11 mouse cellular contexts compared by ENCODE assay signal in genomic region chr13:40735416-40736106, GRCm38 (mm10). TPM values are rescaled to one million over a fixed set of nuclear protein-coding genes. Genes with fewer than 3 reads are reported as not detected.
DNase-seq lines count a peak whose midpoint lies in the region; ATAC-seq lines count a peak whose summit lies in the region.
"Had no signal": no experiment of that assay in that cellular context is flagged by ENCODE, and none has a peak within 500 bp of the region (broad histone marks: within the 10 kb centered on the region; RNA-seq: fewer than 3 reads in every experiment).

No protein-coding gene starts in this region.

- peak overlapping the region; percentile 21 for H3K4me3 ChIP-seq in heart, embryonic 11.5 days (ENCODE audit: low read depth, low read length)
- H3K4me3 ChIP-seq in megakaryocyte, embryonic 14.5 days (replicated peaks), result peak overlapping the region; percentile 42
- peak overlapping the region; percentile 12; the same call in 1 of the 2 replicates for H3K4me3 ChIP-seq in intestine, embryonic 15.5 days (replicated peaks)
- H3K4me3 ChIP-seq in neural tube, embryonic 15.5 days (replicated peaks), result no peak overlapping the region

- peaks cover 10% of the 10 kb centered on the region for H3K4me1 ChIP-seq in heart, embryonic 11.5 days (ENCODE audit: control insufficient read depth, insufficient read depth, low read length)
- H3K4me1 ChIP-seq in megakaryocyte, embryonic 14.5 days, result peaks cover 42% of the 10 kb centered on the region
- H3K4me1 ChIP-seq in intestine, embryonic 15.5 days (replicated peaks), result peaks cover 18% of the 10 kb centered on the region
- peaks cover 47% of the 10 kb centered on the region for H3K4me1 ChIP-seq in neural tube, embryonic 15.5 days

- no peak for DNase-seq in heart, adult 9 months (ENCODE audit: low spot score in 2 of 2)
- no peak for DNase-seq in adrenal gland, adult (ENCODE audit: inconsistent age in 2 of 2, low spot score in 1 of 2)
- DNase-seq in spleen, adult 18-20 months, result no peak
- DNase-seq: cerebellum, adult 18-20 months; kidney, postnatal 25 days; lung, postnatal 10 days had no signal

- ATAC-seq in heart, embryonic 11.5 days (replicated peaks; ENCODE audit: insufficient number of reproducible peaks, low FRiP score, low TSS enrichment), result no peak
- no peak for ATAC-seq in megakaryocyte, adult 5-6 weeks (ENCODE audit: poor library complexity, severe bottlenecking)
- no peak for ATAC-seq in intestine, embryonic 15.5 days
- ATAC-seq in neural tube, embryonic 15.5 days (ENCODE audit: low FRiP score), result no peak

- H3K4me2 ChIP-seq in heart, embryonic 11.5 days, result peak overlapping the region; percentile 29
- peak overlapping the region; percentile 32; the same call in 1 of the 2 replicates for H3K4me2 ChIP-seq in intestine, embryonic 15.5 days (replicated peaks)
- peak overlapping the region; percentile 17; the same call in 1 of the 2 replicates for H3K4me2 ChIP-seq in neural tube, embryonic 15.5 days

- H3K36me3 ChIP-seq in heart, embryonic 11.5 days (ENCODE audit: control insufficient read depth, insufficient read depth, low read length), result no peaks in the 10 kb centered on the region
- H3K36me3 ChIP-seq in megakaryocyte, embryonic 14.5 days (replicated peaks; ENCODE audit: low read length), result no peaks in the 10 kb centered on the region
- H3K36me3 ChIP-seq in intestine, embryonic 15.5 days, result no peaks in the 10 kb centered on the region
- H3K36me3 ChIP-seq in neural tube, embryonic 15.5 days, result no peaks in the 10 kb centered on the region

- WGBS in heart, embryonic 11.5 days (ENCODE audit: insufficient replicate concordance), result 4% methylated on average over 16 of the region's 17 CpGs
- 9% methylated on average over 17 of the region's 17 CpGs for WGBS in intestine, embryonic 15.5 days
- WGBS in neural tube, embryonic 15.5 days, result 9% methylated on average over 17 of the region's 17 CpGs

- peaks cover 98% of the 10 kb centered on the region for H3K27me3 ChIP-seq in heart, embryonic 11.5 days (ENCODE audit: control insufficient read depth, insufficient read depth, low read length)
- H3K27me3 ChIP-seq in megakaryocyte, embryonic 14.5 days (replicated peaks), result peaks cover 98% of the 10 kb centered on the region
- peaks cover 89% of the 10 kb centered on the region for H3K27me3 ChIP-seq in intestine, embryonic 15.5 days (replicated peaks)
- peaks cover 76% of the 10 kb centered on the region for H3K27me3 ChIP-seq in neural tube, embryonic 15.5 days (replicated peaks)

- H3K27ac ChIP-seq in heart, embryonic 11.5 days (ENCODE audit: low read depth, low read length), result no peak overlapping the region
- H3K27ac ChIP-seq in intestine, embryonic 15.5 days, result no peak overlapping the region
- no peak overlapping the region for H3K27ac ChIP-seq in neural tube, embryonic 15.5 days (replicated peaks)

- H3K9me3 ChIP-seq in heart, embryonic 11.5 days (replicated peaks; ENCODE audit: control insufficient read depth, low read length), result no peaks in the 10 kb centered on the region
- 0 out of 2 replicates have a peak, but pooled peaks cover 2% of the 10 kb centered on the region for H3K9me3 ChIP-seq in megakaryocyte, embryonic 14.5 days
- H3K9me3 ChIP-seq in intestine, embryonic 15.5 days, result no peaks in the 10 kb centered on the region
- no peaks in the 10 kb centered on the region for H3K9me3 ChIP-seq in neural tube, embryonic 15.5 days (replicated peaks)

- no peak overlapping the region for H3K9ac ChIP-seq in heart, embryonic 11.5 days (ENCODE audit: low read depth, low read length)
- H3K9ac ChIP-seq in intestine, embryonic 15.5 days, result no peak overlapping the region
- no peak overlapping the region for H3K9ac ChIP-seq in neural tube, embryonic 15.5 days (replicated peaks)

RNA-seq across cellular contexts. Expression of gene Tfap2a, which starts 2.6 kb away (rescaled TPM):
- 0.14 and 0.39 TPM in 2 replicates for polyA plus RNA-seq in heart, embryonic 11.5 days (2014; fragmentation: Nextera tagmentation; extraction: Ambion mirVana)
- not detected in 2 replicates for polyA plus RNA-seq in megakaryocyte, embryonic 14.5 days (2012; ENCODE audit: insufficient read depth, low replicate concordance)
- total RNA-seq in megakaryocyte, adult 5-6 weeks (2015), result 0.36 TPM in 1 of 2 replicates, not detected in the other
- total RNA-seq in megakaryocyte, adult 5-6 weeks (2017), result 0.07 TPM in 1 of 2 replicates, not detected in the other
- 0.19 and 0.21 TPM in 2 replicates for polyA plus RNA-seq in intestine, embryonic 15.5 days (2015; fragmentation: Nextera tagmentation; extraction: Ambion mirVana)
- 5.5 and 6.5 TPM in 2 replicates for polyA plus RNA-seq in neural tube, embryonic 15.5 days (2015; fragmentation: Nextera tagmentation; extraction: Ambion mirVana)
